Mouse (Mus musculus) megakaryocyte-erythroid progenitor cell, adult 5-6 weeks (primary cell): Measurements from ENCODE around the gene L2hgdh. TPM values are rescaled to one million over a fixed set of nuclear protein-coding genes. Genes with fewer than 3 reads are reported as not detected.

Experiments
- ATAC-seq: replicated peaks from 2 replicates; pipeline ENCODE4 v1.8.0; 2016; ENCODE audit warnings: mild to moderate bottlenecking, inconsistent platforms; ENCODE audit not compliant: severe bottlenecking, poor library complexity, low FRiP score, low TSS enrichment
- total RNA-seq, 2 experiments: library from RNA; stranded (forward) in 1 of 2; stranded (reverse) in 1 of 2; fragments of 200-1000, 215-1000 nt in 1 of 2; fragments of >200 nt in 1 of 2; fragmentation: Nextera tagmentation in 1 of 2; gene quantifications; 2 replicates each; pipeline ENCODE4 v1.2.3; 2014 to 2017

L2hgdh gene
- total RNA-seq, 2 experiments from 2014 or later = 25.7 to 27.9 TPM

- ATAC-seq = peak; percentile 56
These were observed 43.8 kb downstream of the L2hgdh start for GRCm38 (mm10) chr12:69680635-69681565.

DNA sequence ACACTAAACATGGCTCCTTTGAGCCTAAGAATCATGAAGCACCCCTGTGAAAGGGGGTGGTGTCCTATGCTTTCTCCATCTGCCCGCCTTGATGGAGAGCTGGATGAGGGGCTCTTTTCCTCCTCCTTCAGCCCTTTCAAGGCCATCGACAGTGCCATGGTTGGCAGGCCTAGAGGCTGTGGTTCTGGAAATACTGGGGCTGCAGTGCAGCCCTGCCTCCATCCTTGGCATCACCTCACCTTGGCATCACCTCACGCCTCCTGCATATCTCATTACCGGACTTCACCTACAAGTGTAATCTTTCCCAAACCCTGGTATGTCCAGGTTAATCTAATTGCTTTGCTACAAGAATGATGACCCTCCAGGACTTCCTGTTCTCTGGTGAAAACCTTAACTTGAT is 48.5 kb downstream of the L2hgdh start:
- no peak for ATAC-seq

GRCm38 (mm10) chr12:69674576-69675537 is 49.8 kb downstream of the L2hgdh start:
- peak; percentile 81 for ATAC-seq

DNA sequence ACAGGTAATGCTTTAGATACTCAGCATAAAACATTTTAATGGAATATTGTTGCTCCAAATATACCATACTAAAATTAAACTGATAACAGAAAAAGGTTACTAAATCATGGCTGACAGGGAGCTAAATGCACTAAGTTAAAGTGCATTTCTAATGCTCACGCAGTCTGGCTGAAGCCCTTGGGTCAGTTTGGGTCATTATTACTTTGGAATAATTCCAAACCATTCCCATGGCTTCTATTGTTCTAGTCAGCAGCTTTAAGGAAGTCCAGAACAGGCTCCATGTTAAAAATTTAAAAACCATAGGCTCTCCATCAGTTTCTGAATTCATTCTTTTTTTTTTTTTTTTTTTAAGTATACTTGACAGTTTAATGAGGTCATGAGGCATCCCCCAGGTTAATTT is 50.5 kb downstream of the L2hgdh start:
- no peak for ATAC-seq

GRCm38 (mm10) chr12:69666721-69667120 is 58.0 kb downstream of the L2hgdh start:
- ATAC-seq = no peak

DNA sequence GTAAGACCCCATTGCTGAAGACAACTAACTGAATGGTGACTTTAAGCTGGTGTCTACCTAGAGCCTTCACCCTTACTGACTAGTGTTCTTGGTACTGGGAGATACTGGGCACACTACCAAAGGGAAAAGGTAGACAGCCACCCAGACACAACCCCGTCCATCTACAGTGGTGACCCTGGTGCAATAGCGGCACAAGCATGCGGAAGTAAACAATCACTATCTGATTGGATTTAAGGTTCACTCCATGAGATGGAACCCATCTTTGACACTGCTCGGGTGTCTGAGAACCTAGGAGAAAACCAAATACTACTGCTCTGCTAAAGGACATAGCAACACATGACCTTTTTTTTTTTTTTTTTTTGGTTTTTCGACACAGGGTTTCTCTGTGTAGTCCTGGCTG is 63.0 kb downstream of the L2hgdh start:
- ATAC-seq = no peak

GRCm38 (mm10) chr12:69653973-69654372 is 70.7 kb downstream of the L2hgdh start:
- peak; percentile 99 for ATAC-seq

- no peak for ATAC-seq
These were observed 75.2 kb downstream of the L2hgdh start for GRCm38 (mm10) chr12:69649511-69649910.

- ATAC-seq = no peak
These were observed 78.7 kb downstream of the L2hgdh start for GRCm38 (mm10) chr12:69645821-69646616.

DNA sequence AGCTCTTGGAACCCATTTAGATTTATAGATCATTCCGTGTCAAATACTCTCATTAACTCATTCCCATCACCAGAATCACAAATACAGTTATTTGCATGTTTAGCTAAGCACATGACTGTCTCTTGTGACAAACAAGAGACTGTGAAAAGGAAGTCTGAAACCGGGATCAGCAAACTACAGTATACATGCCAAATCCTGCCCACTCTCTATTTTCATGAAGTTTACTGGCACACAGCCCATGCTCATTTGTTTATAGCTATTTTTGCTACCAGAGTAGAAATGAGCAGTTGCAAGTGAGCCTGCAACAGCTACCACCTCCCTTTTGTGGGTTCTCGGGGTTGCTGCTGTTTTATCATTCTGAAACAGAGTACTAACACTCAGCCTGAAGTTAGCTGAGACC is 79.8 kb downstream of the L2hgdh start:
- peak; percentile 50 for ATAC-seq

DNA sequence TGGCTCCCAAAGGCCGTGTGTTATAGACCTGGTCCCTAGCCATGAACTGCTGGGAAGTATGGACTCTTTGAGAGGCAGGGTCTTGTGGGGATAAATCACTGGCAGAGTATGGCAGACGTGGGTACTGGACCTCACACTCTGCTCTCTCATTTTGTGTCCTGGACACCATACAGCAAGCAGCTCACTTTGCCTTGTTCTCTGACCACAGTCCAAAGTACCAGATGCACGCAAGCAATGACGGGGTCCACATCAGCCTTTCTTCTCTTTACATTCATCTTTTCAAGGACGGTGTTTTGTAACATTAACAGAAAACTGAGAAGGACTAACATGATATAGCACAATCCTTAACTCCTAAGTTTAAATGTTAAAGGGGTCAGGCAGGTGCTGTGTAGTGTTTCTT is 81.8 kb downstream of the L2hgdh start:
- ATAC-seq = no peak

Other genes starting within 250 kb of the L2hgdh start
- gene Vcpkmt, start 141.8 kb downstream of the L2hgdh start, total RNA-seq (2014; fragmentation: Nextera tagmentation) = 15.5 and 21.3 TPM in 2 replicates
- gene Vcpkmt, start 141.8 kb downstream of the L2hgdh start, total RNA-seq (2017) = 17.5 and 25.4 TPM in 2 replicates
- gene Sos2, start 43.0 kb downstream of the L2hgdh start, total RNA-seq (2014; fragmentation: Nextera tagmentation) = 64.5 and 74.0 TPM in 2 replicates
- gene Sos2, start 43.0 kb downstream of the L2hgdh start, total RNA-seq (2017) = 30.2 and 36.3 TPM in 2 replicates
- 35.6 and 62.7 TPM in 2 replicates for gene Atp5s, start 77 bp upstream of the L2hgdh start, total RNA-seq (2014; fragmentation: Nextera tagmentation)
- 10.6 and 13.0 TPM in 2 replicates for gene Atp5s, start 77 bp upstream of the L2hgdh start, total RNA-seq (2017)
- 0.27 and 0.57 TPM in 2 replicates for gene Cdkl1, start 66.4 kb upstream of the L2hgdh start, total RNA-seq (2014; fragmentation: Nextera tagmentation)
- gene Cdkl1, start 66.4 kb upstream of the L2hgdh start, total RNA-seq (2017) = 1.2 and 2.1 TPM in 2 replicates
- gene Atl1, start 167.7 kb upstream of the L2hgdh start, total RNA-seq (2014; fragmentation: Nextera tagmentation) = 2.8 and 3.4 TPM in 2 replicates
- 3.1 and 6.5 TPM in 2 replicates for gene Atl1, start 167.7 kb upstream of the L2hgdh start, total RNA-seq (2017)
- gene Map4k5, start 168.3 kb upstream of the L2hgdh start, total RNA-seq (2014; fragmentation: Nextera tagmentation) = 24.2 and 33.9 TPM in 2 replicates
- gene Map4k5, start 168.3 kb upstream of the L2hgdh start, total RNA-seq (2017) = 25.0 and 29.2 TPM in 2 replicates